Comparison of ENCODE assay signal across 9 mouse cellular contexts in genomic region chr11:76148055-76149008, GRCm38 (mm10). TPM values are rescaled to one million over a fixed set of nuclear protein-coding genes. Genes with fewer than 3 reads are reported as not detected.
DNase-seq lines count a peak whose midpoint lies in the region; ATAC-seq and TF ChIP-seq lines count a peak whose summit lies in the region.
"Had no signal": no experiment of that assay in that cellular context is flagged by ENCODE, and none has a peak within 500 bp of the region (broad histone marks: within the 10 kb centered on the region; RNA-seq: fewer than 3 reads in every experiment).

No protein-coding gene starts in this region.

- no peaks in the 10 kb centered on the region for H3K36me3 ChIP-seq in kidney, adult 2 months (ENCODE audit: control insufficient read depth, insufficient read depth, low read length)
- no peaks in the 10 kb centered on the region for H3K36me3 ChIP-seq in intestine, embryonic 15.5 days
- H3K36me3 ChIP-seq: liver, embryonic 13.5 days had no signal

- H3K4me2 ChIP-seq in intestine, embryonic 15.5 days (replicated peaks): no peak overlapping the region; the same call in 1 of the 2 replicates
- H3K4me2 ChIP-seq: liver, embryonic 13.5 days had no signal

- no peak for TF ChIP-seq CTCF in kidney, adult 2 months (conservative IDR thresholded peaks at IDR 0.05; ENCODE audit: insufficient read depth, insufficient read length, low read depth, low read length)
- TF ChIP-seq CTCF in cerebellum, adult 2 months (IDR thresholded peaks at IDR 0.05; ENCODE audit: borderline replicate concordance, insufficient read depth, low read depth, low read length): no peak

- no peak for TF ChIP-seq POLR2A in kidney, adult 2 months (IDR thresholded peaks at IDR 0.05; ENCODE audit: low read depth, low read length)
- no peak for TF ChIP-seq POLR2A in cerebellum, adult 2 months (IDR thresholded peaks at IDR 0.05; ENCODE audit: borderline replicate concordance, insufficient read depth, low read length)

- H3K9ac ChIP-seq in intestine, embryonic 15.5 days: no peak overlapping the region
- H3K9ac ChIP-seq: liver, embryonic 13.5 days had no signal

- H3K27me3 ChIP-seq in kidney, adult 2 months (replicated peaks; ENCODE audit: control insufficient read depth, insufficient read depth, low read length): no peaks in the 10 kb centered on the region
- H3K27me3 ChIP-seq in intestine, embryonic 15.5 days (replicated peaks): no peaks in the 10 kb centered on the region
- H3K27me3 ChIP-seq in cerebellum, adult 2 months (ENCODE audit: control insufficient read depth, insufficient read depth, low read length): no peaks in the 10 kb centered on the region
- H3K27me3 ChIP-seq: liver, embryonic 13.5 days had no signal

- peak; percentile 56; the same call in 1 of the 2 replicates for ATAC-seq in intestine, embryonic 15.5 days

- H3K27ac ChIP-seq in kidney, adult 2 months (ENCODE audit: insufficient read depth, low read depth, low read length): no peak overlapping the region
- H3K27ac ChIP-seq in intestine, embryonic 15.5 days: peak overlapping the region; percentile 66
- no peak overlapping the region for H3K27ac ChIP-seq in cerebellum, adult 2 months (ENCODE audit: insufficient read depth, low read length)
- H3K27ac ChIP-seq: liver, embryonic 13.5 days had no signal

- peaks cover 17% of the 10 kb centered on the region; the same call in 1 of the 2 replicates for H3K4me1 ChIP-seq in kidney, adult 2 months (ENCODE audit: control insufficient read depth, insufficient read depth, low read length)
- peaks cover 12% of the 10 kb centered on the region for H3K4me1 ChIP-seq in intestine, embryonic 15.5 days (replicated peaks)
- peaks cover 13% of the 10 kb centered on the region for H3K4me1 ChIP-seq in cerebellum, adult 2 months (ENCODE audit: control insufficient read depth, insufficient read depth, low read length)
- H3K4me1 ChIP-seq: liver, embryonic 13.5 days had no signal

- WGBS in kidney, adult 2 months: 58% methylated on average over 8 of the region's 8 CpGs
- WGBS in intestine, embryonic 15.5 days: 45% methylated on average over 8 of the region's 8 CpGs
- WGBS in cerebellum, adult 2 months: 80% methylated on average over 8 of the region's 8 CpGs

- H3K9me3 ChIP-seq in intestine, embryonic 15.5 days: no peaks in the 10 kb centered on the region
- H3K9me3 ChIP-seq: liver, embryonic 13.5 days had no signal

- peak; percentile 24 for DNase-seq in kidney, adult 2 months
- no peak for DNase-seq in kidney, postnatal 25 days
- DNase-seq in right cerebral cortex, adult 2 months (ENCODE audit: low spot score in 2 of 2): peak; percentile 17 to 30
- no peak for DNase-seq in right cerebral cortex, postnatal 14 days
- no peak for DNase-seq in thymus, adult 18-20 months
- no peak for DNase-seq in cerebellum, adult 2 months
- DNase-seq: cerebellum, postnatal 25 days; liver, embryonic 13.5 days had no signal

- H3K4me3 ChIP-seq in kidney, adult 2 months (ENCODE audit: insufficient read depth, low read depth, low read length): no peak overlapping the region
- no peak overlapping the region for H3K4me3 ChIP-seq in intestine, embryonic 15.5 days (replicated peaks)
- no peak overlapping the region for H3K4me3 ChIP-seq in cerebellum, adult 2 months (replicated peaks; ENCODE audit: insufficient read depth, low read depth, low read length)
- H3K4me3 ChIP-seq: liver, embryonic 13.5 days had no signal

RNA-seq across cellular contexts. Expression of gene Vps53, which starts 31.1 kb away (rescaled TPM):
- 46.2 and 47.5 TPM in 2 replicates for polyA plus RNA-seq in kidney, adult 2 months (2012; rRNA removed)
- polyA plus RNA-seq in intestine, embryonic 15.5 days (2015; fragmentation: Nextera tagmentation; extraction: Ambion mirVana): 48.1 and 51.0 TPM in 2 replicates
- polyA plus RNA-seq in cerebellum, adult 2 months (2012; rRNA removed): 64.3 and 70.8 TPM in 2 replicates

RNA-seq across cellular contexts. Expression of gene Fam57a, which starts 31.1 kb away (rescaled TPM):
- polyA plus RNA-seq in kidney, adult 2 months (2012; rRNA removed): 5.8 and 6.1 TPM in 2 replicates
- polyA plus RNA-seq in intestine, embryonic 15.5 days (2015; fragmentation: Nextera tagmentation; extraction: Ambion mirVana): 88.7 and 94.7 TPM in 2 replicates
- 25.7 and 29.2 TPM in 2 replicates for polyA plus RNA-seq in cerebellum, adult 2 months (2012; rRNA removed)

Comparison
In these comparisons a context has a peak if more than half of its experiments do, and no peak if none do; other contexts are left out.
1. DNase-seq: peak in kidney, adult 2 months (single experiment) and right cerebral cortex, adult 2 months (2 of 2); none in kidney, postnatal 25 days (0 of 2), right cerebral cortex, postnatal 14 days (single experiment), thymus, adult 18-20 months (0 of 2) and cerebellum, adult 2 months (0 of 2).